10 mouse cellular contexts compared by ENCODE assay signal in genomic region chr3:65905281-65906169, GRCm38 (mm10). TPM values are rescaled to one million over a fixed set of nuclear protein-coding genes. Genes with fewer than 3 reads are reported as not detected.
DNase-seq lines count a peak whose midpoint lies in the region; ATAC-seq and TF ChIP-seq lines count a peak whose summit lies in the region.
"Had no signal": no experiment of that assay in that cellular context is flagged by ENCODE, and none has a peak within 500 bp of the region (broad histone marks: within the 10 kb centered on the region; RNA-seq: fewer than 3 reads in every experiment).

No protein-coding gene starts in this region.

- H3K4me1 ChIP-seq in kidney, postnatal 0 days (replicated peaks; ENCODE audit: insufficient read depth, low read length) = 0 out of 2 replicates have a peak, but pooled peaks cover 3% of the 10 kb centered on the region
- peaks cover 20% of the 10 kb centered on the region for H3K4me1 ChIP-seq in heart, embryonic 16.5 days (ENCODE audit: control insufficient read depth, insufficient read depth, low read length)
- H3K4me1 ChIP-seq in midbrain, embryonic 10.5 days = peaks cover 17% of the 10 kb centered on the region

- no peak overlapping the region for H3K27ac ChIP-seq in kidney, postnatal 0 days
- peak overlapping the region; percentile 88 for H3K27ac ChIP-seq in heart, embryonic 16.5 days (ENCODE audit: low read length)
- H3K27ac ChIP-seq in midbrain, embryonic 10.5 days (replicated peaks) = peak overlapping the region; percentile 42; the same call in 1 of the 2 replicates
- H3K27ac ChIP-seq: left cerebral cortex, adult 2 months had no signal

- no peaks in the 10 kb centered on the region for H3K9me3 ChIP-seq in kidney, postnatal 0 days (replicated peaks; ENCODE audit: low read length)
- H3K9me3 ChIP-seq in heart, embryonic 16.5 days (replicated peaks; ENCODE audit: control insufficient read depth, low read length) = no peaks in the 10 kb centered on the region
- H3K9me3 ChIP-seq in midbrain, embryonic 10.5 days (replicated peaks) = no peaks in the 10 kb centered on the region

- ATAC-seq in kidney, postnatal 0 days (replicated peaks; ENCODE audit: low FRiP score, low read depth) = no peak
- ATAC-seq in common myeloid progenitor, adult 5-6 weeks (replicated peaks; ENCODE audit: low read depth, poor library complexity, severe bottlenecking) = peak; percentile 74
- peak; percentile 33; the same call in 1 of the 2 replicates for ATAC-seq in heart, embryonic 16.5 days (replicated peaks; ENCODE audit: extremely low read depth, insufficient read depth, low FRiP score)

- no peak overlapping the region for H3K9ac ChIP-seq in kidney, postnatal 0 days (ENCODE audit: low read depth, low read length)
- peak overlapping the region; percentile 40 for H3K9ac ChIP-seq in heart, embryonic 16.5 days (ENCODE audit: low read length)

- H3K36me3 ChIP-seq in kidney, postnatal 0 days (ENCODE audit: insufficient read depth, low read length) = no peaks in the 10 kb centered on the region
- no peaks in the 10 kb centered on the region for H3K36me3 ChIP-seq in heart, embryonic 16.5 days (ENCODE audit: control insufficient read depth, insufficient read depth)
- H3K36me3 ChIP-seq in midbrain, embryonic 10.5 days = no peaks in the 10 kb centered on the region

- H3K4me2 ChIP-seq in kidney, postnatal 0 days (ENCODE audit: low read length) = no peak overlapping the region
- no peak overlapping the region; the same call in 1 of the 2 replicates for H3K4me2 ChIP-seq in heart, embryonic 16.5 days (ENCODE audit: low read depth, low read length)

- no peak for TF ChIP-seq CTCF in kidney, postnatal 0 days (IDR thresholded peaks at IDR 0.05; ENCODE audit: low read depth)

- WGBS in kidney, postnatal 0 days = 41% methylated on average over 7 of the region's 7 CpGs
- WGBS in heart, embryonic 16.5 days = 17% methylated on average over 7 of the region's 7 CpGs
- WGBS in midbrain, embryonic 10.5 days = 47% methylated on average over 7 of the region's 7 CpGs

- no peaks in the 10 kb centered on the region for H3K27me3 ChIP-seq in kidney, postnatal 0 days (ENCODE audit: insufficient read depth, low read length)
- no peaks in the 10 kb centered on the region for H3K27me3 ChIP-seq in heart, embryonic 16.5 days (ENCODE audit: control insufficient read depth, insufficient read depth, low read length)
- H3K27me3 ChIP-seq in midbrain, embryonic 10.5 days (ENCODE audit: low read depth, poor library complexity, severe bottlenecking) = peaks cover 35% of the 10 kb centered on the region
- H3K27me3 ChIP-seq: Patski had no signal

- H3K4me3 ChIP-seq in kidney, postnatal 0 days (replicated peaks; ENCODE audit: low read depth, low read length) = no peak overlapping the region
- no peak overlapping the region for H3K4me3 ChIP-seq in heart, embryonic 16.5 days (ENCODE audit: low read length)
- no peak overlapping the region for H3K4me3 ChIP-seq in midbrain, embryonic 10.5 days
- H3K4me3 ChIP-seq: left cerebral cortex, adult 2 months had no signal

- peak; percentile 14 for DNase-seq in kidney, postnatal 0 days (ENCODE audit: low spot score)
- no peak for DNase-seq in kidney, adult 11 months
- DNase-seq in midbrain, embryonic 10.5 days (ENCODE audit: low spot score) = no peak
- no peak for DNase-seq in c-Kit-positive CD71-positive TER-119-positive erythroid progenitor cells, embryonic 14.5 days (ENCODE audit: low spot score)
- DNase-seq in layer of hippocampus, postnatal 36 days = no peak
- DNase-seq in thymus, postnatal 0 days (ENCODE audit: low spot score) = no peak

RNA-seq across cellular contexts. Expression of gene Ccnl1, which starts 52.5 kb away (rescaled TPM):
- 82.6 and 88.2 TPM in 2 replicates for polyA plus RNA-seq in kidney, postnatal 0 days (2015; fragmentation: Nextera tagmentation; extraction: Ambion mirVana)
- total RNA-seq in common myeloid progenitor, adult 5-6 weeks (2017) = 403 and 451 TPM in 2 replicates
- polyA plus RNA-seq in heart, embryonic 16.5 days (2015; fragmentation: Nextera tagmentation; extraction: Ambion mirVana) = 68.2 and 70.6 TPM in 2 replicates
- polyA plus RNA-seq in midbrain, embryonic 10.5 days (2016; fragmentation: Nextera tagmentation; extraction: Ambion mirVana) = 98.2 and 106 TPM in 2 replicates
- 10 to 100 TPM; 60.4 to 67.2 TPM for total RNA-seq in layer of hippocampus, postnatal 36 days (2021)
- 153 and 155 TPM in 2 replicates for polyA plus RNA-seq in thymus, postnatal 0 days (2015; fragmentation: Nextera tagmentation; extraction: Ambion mirVana)
